8 mouse cellular contexts compared by ENCODE assay signal in genomic region chr2:61455902-61456301, GRCm38 (mm10).
DNase-seq lines count a peak whose midpoint lies in the region; TF ChIP-seq lines count a peak whose summit lies in the region.

No protein-coding gene starts in this region.

- TF ChIP-seq POLR2A in cerebellum, adult 2 months (IDR thresholded peaks at IDR 0.05; ENCODE audit: borderline replicate concordance, insufficient read depth, low read length), result no peak
- TF ChIP-seq POLR2A in olfactory bulb, adult 2 months (IDR thresholded peaks at IDR 0.05; ENCODE audit: insufficient read depth, low read depth, low read length), result no peak

- WGBS in cerebellum, adult 2 months, result 24% methylated on average over 5 of the region's 5 CpGs
- 32% methylated on average over 5 of the region's 5 CpGs for WGBS in olfactory bulb, adult 2 months

- H3K27me3 ChIP-seq in cerebellum, adult 2 months (ENCODE audit: control insufficient read depth, insufficient read depth, low read length), result no peaks in the 10 kb centered on the region

- H3K4me3 ChIP-seq in left cerebral cortex, adult 2 months, result no peak overlapping the region
- no peak overlapping the region for H3K4me3 ChIP-seq in cerebellum, adult 2 months (replicated peaks; ENCODE audit: insufficient read depth, low read depth, low read length)
- H3K4me3 ChIP-seq in olfactory bulb, adult 2 months (ENCODE audit: insufficient read depth, low read depth, low read length), result no peak overlapping the region

- peak; percentile 80 for TF ChIP-seq CTCF in left cerebral cortex, adult 2 months (IDR thresholded peaks at IDR 0.05)
- peak; percentile 46 for TF ChIP-seq CTCF in cerebellum, adult 2 months (IDR thresholded peaks at IDR 0.05; ENCODE audit: borderline replicate concordance, insufficient read depth, low read depth, low read length)
- TF ChIP-seq CTCF in olfactory bulb, adult 2 months (IDR thresholded peaks at IDR 0.05; ENCODE audit: insufficient read depth, low read depth, low read length), result peak; percentile 35; the same call in 1 of the 2 replicates

- no peak overlapping the region for H3K27ac ChIP-seq in left cerebral cortex, adult 2 months
- no peak overlapping the region for H3K27ac ChIP-seq in cerebellum, adult 2 months (ENCODE audit: insufficient read depth, low read length)
- no peak overlapping the region for H3K27ac ChIP-seq in olfactory bulb, adult 2 months (ENCODE audit: insufficient read depth, low read depth, low read length)

- intact Hi-C loops in left cerebral cortex, adult 2 months (cut with DNase I), result loop anchor here (1.0 to 2.0 kb wide), 3 partner anchors 551 to 735 kb away; no protein-coding TSS in a partner anchor

- no peaks in the 10 kb centered on the region for H3K4me1 ChIP-seq in cerebellum, adult 2 months (ENCODE audit: control insufficient read depth, insufficient read depth, low read length)
- H3K4me1 ChIP-seq in olfactory bulb, adult 2 months (ENCODE audit: control insufficient read depth, insufficient read depth, low read length), result peaks cover 2% of the 10 kb centered on the region

- peak; percentile 42 to 52 for DNase-seq in left cerebral cortex, adult 2 months (ENCODE audit: extremely low spot score in 1 of 2, low spot score in 2 of 2)
- no peak for DNase-seq in left cerebral cortex, adult 11 months (ENCODE audit: low spot score)
- peak; percentile 16 for DNase-seq in Muller cell, postnatal 12 days (ENCODE audit: inconsistent ontology term)
- peak; percentile 29 to 35 for DNase-seq in cerebellum, adult 2 months
- DNase-seq in gastrocnemius, postnatal 10 days, result peak; percentile 73
- DNase-seq in layer of hippocampus, postnatal 36 days, result peak; percentile 10 to 23
- DNase-seq in urinary bladder, postnatal 14 days (ENCODE audit: low spot score), result peak; percentile 62
